Mouse (Mus musculus) heart, postnatal 36 days (tissue): Measurements from ENCODE around the gene Gpx4. TPM values are rescaled to one million over a fixed set of nuclear protein-coding genes. Genes with fewer than 3 reads are reported as not detected.
"Not testable (repeated sequence)": the region's sequence is repeated elsewhere in the genome, so short reads cannot be mapped to it uniquely, and the experiment has no call there.

Source experiments
- DNase-seq, 2 experiments: peaks; one replicate each; pipeline ENCODE4 v3.0.0; 2021 to 2022
- intact Hi-C: fragments of 180-260 bp; cut with DNase I; formaldehyde crosslinking; loops from one replicate; pipeline ENCODE4 v1.15.1; 2025
- total RNA-seq, 2 experiments: library from RNA; stranded (reverse); gene quantifications; 2 replicates each; pipeline ENCODE4 v1.2.3; 2021

Gpx4 gene
- total RNA-seq, 2 experiments from 2014 or later, result 863 to 871 TPM

DNA sequence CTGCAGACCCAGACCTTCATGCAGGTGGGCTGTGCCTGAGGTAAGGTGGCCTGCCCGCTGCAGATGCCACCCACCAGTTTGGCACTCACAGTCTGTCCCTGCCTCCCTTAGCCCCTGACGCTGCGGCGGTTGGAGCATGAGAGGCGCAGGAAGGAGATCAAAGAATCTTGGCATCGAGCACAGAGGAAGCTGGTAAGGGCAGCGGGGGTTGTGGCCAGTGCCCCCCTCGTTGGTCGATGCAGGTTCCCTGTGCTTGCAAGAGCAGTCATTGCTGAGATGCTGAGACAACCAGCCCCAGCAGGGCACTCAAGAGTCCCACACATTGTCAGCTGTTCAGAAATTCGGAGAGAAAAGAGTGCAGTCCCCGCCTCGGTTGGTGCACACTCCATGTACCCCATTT lies 24.8 kb upstream of the Gpx4 start:
- DNase-seq, result no peak
- intact Hi-C loops, result no loop called here

DNA sequence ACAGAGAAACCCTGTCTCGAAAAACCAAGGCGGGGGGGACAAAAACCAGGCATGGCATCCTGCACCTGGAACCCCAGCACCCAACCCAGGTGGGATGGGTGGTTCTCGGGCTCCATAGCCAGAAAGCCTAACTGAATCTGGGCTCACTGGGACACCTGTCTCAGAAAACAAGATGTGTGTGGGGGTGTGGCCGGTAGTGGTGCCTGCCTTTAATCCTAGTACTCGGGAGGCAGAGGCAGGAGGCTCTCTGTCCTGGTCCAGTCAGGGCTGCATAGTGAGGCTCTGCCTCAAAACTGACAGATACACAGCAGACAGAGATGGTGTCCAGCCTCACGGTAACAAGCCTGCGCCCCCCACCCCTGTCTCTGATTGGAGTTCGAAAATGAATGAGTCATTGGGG lies 24.2 kb upstream of the Gpx4 start:
- DNase-seq, result no peak
- intact Hi-C loops, result no loop called here

DNA sequence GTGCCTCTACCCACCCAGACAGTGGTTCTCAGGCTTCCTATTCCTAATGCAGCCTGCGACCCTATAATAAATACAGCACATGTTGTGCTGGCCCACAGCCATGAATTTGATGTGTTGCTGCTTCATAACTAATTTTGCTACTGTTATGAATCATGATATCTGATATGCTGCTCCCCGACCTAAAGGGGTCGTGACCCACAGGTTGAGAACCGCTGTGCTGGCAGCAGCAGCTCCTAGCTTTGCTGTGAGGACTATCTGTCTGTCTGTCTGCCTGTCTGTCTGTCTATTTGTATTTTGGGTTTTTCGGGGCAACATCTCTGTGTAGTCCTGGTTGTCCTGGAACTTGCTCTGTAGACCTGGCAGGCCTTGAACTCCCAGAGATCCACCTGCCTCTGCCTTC lies 23.2 kb upstream of the Gpx4 start:
- no peak for DNase-seq
- intact Hi-C loops, result no loop called here

GRCm38 (mm10) chr10:80024229-80025043 lies 22.5 kb upstream of the Gpx4 start:
- no peak for DNase-seq
- intact Hi-C loops, result no loop called here

DNA sequence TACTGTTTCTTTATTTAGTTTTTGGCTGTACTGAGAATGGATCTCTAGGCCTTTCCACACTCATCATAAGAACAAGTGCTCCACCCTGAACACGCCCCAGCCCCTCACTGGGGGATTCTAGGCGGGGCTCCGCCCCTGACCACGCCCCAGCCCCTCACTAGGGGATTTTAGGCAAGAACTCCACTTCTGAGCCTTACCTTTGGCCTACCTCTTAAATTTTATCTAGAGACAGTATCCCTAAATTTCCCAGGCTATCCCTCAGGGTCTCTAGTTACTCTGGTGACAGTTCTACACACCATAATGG lies 22.0 kb upstream of the Gpx4 start:
- DNase-seq, result no peak
- intact Hi-C loops, result no loop called here

GRCm38 (mm10) chr10:80025463-80025862 lies 21.5 kb upstream of the Gpx4 start:
- intact Hi-C loops, result no loop called here
- DNase-seq, result no peak

DNA sequence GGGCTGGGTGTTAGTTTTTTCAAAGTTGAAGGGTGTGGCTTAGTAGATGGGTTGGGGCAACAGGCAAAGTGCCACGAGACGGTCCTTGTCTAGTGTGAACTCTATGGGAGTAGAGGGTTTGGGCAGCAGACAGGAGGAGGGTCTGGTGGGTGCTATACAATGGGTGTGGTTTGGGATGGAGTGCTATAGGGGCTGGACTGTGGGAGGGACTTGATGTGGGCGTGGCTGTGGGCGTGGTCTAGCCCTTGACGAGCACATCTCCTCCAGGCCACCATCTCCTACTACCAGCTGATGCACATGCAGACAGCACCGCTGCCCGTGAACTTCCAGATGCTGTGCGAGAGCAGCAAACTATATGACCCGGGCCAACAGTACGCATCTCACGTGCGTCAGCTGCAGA lies 21.1 kb upstream of the Gpx4 start:
- intact Hi-C loops, result no loop called here
- no peak for DNase-seq

DNA sequence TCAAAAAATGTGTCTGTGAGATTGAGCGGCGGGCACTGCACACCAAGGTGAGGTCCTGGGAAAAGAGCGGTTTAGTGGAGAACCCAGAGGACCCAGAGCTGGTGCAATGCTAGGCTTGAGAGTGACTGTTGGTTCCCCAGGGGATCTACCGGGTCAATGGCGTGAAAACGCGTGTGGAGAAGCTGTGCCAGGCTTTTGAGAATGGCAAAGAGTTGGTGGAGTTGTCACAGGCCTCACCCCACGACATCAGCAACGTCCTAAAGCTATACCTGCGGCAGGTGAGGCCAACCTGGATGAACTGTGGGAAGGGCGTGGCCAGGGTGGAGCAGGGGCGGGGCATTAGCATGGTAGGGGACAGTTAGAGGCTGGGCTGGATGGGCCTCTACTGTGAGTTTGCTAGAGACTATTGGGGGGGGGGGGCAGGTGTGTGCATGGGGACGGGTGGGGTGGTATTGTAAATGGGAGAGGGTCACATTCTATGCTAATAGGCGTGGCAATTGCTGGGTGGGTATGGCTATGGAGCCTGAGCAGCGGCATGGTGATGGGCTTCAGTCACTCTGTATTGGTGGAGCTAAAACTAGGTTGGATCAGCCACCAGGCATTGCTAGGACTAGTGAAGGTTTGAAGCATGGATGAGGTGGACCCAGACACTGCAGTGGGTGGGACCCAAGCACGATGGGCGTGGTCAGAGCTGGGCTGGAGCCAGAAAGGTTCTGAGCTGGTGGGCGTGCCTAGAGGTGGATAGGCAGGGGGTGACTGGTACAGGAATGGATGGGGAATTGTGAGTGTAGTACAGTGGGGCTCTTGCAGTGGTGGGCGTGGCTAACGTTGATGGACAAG lies 19.1 kb upstream of the Gpx4 start:
- intact Hi-C loops, result no loop called here

DNA sequence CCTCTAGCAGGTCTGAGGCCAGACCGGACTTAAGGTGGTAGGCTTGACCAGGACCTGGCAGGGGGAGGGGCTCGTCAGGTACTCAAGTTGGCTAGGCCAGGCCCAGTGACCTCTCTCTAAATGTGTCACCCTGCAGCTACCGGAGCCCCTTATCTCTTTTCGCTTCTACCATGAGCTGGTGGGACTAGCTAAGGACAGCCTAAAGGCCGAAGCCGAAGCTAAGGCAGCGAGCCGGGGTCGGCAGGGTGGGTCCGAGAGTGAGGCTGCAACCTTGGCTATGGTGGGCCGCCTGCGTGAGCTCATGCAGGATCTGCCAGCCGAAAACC lies 18.5 kb upstream of the Gpx4 start:
- DNase-seq, result no peak
- intact Hi-C loops, result no loop called here

More for the DNA sequence above, 19.1 kb upstream of the Gpx4 start:
- DNase-seq, result no peak

GRCm38 (mm10) chr10:80030191-80030590 lies 16.8 kb upstream of the Gpx4 start:
- intact Hi-C loops, result no loop called here
- no peak for DNase-seq

DNA sequence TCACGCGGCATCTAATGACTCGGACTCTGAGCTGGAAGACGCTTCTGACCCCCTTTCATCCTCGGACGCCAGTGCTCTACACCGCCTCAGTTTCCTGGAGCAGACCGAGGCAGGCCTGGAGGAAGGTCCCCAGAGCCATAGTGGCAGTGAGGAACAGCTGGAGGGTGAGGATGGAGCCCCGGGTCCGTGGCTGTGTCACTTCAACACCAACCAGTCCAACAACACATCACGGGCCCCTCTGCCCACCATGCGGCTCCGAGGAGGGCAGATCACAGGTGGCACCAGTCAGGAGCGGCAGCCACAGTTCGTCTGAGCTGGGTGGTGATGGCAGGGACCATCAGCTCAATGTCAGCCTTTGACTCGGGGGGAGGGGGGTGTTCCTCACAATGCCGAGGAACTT lies 16.2 kb upstream of the Gpx4 start:
- DNase-seq, result no peak
- intact Hi-C loops, result no loop called here

DNA sequence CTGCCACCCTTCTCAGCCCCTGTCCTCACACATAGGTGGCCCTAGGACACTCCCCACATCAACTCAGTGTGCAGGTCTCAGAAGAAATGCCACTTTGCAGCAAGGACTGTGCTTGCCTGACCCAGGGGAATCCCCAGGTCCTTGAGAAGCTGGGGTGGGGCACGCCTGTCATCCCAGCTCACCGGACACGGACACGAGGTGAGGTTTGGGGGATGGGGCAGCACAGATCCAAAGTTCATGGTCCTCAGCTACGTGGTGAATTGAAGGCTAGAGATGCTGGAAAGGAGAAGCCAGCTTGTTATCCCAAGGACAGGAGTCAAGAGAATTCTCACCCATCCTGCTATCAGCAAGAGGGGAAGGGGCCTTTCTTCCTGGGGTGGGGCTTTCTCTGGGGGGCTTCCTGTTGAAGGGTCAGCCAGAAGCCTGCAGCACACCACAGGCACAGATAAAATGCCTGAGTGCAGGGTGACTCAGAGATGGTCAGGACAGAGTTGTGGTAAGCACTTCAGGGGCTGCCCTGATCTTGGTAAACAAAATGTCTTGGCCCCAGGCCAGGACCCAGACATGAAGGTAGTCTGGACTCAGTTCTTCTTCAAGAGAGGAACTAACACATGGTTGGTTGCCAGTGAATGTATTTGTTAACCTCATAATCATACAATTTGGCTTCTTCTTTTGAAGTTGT lies 14.0 kb upstream of the Gpx4 start:
- intact Hi-C loops, result no loop called here
- peak; percentile 64 to 67 for DNase-seq

GRCm38 (mm10) chr10:80033511-80034391 lies 13.2 kb upstream of the Gpx4 start:
- intact Hi-C loops, result loop anchor here (2.0 kb wide), 3 partner anchors 31 to 81 kb away; partner anchors contain the start of gene Stk11
- DNase-seq, result peak; percentile 50 to 66

DNA sequence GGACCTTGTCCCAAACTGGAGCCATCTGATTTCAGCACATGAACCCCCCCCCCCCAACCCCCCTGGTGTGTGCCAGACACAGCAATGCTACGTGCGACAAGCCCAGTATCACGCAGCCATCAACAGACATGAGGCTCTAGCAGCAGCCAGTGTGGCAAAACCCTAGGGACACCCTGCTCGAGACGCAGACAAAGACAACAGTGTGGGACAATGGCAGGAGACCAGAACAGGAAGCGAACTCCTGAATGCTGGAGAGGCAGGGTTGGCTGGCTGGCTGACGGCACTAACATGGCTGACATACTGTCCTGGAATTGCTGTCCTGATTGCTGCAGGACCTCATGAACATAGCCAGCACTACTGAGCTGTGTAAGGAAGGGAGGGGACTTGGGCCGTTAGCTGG lies 11.8 kb upstream of the Gpx4 start:
- DNase-seq, result no peak
- intact Hi-C loops, result loop anchor here (2.0 kb wide), 3 partner anchors 32 to 80 kb away; partner anchors contain the start of gene Stk11

DNA sequence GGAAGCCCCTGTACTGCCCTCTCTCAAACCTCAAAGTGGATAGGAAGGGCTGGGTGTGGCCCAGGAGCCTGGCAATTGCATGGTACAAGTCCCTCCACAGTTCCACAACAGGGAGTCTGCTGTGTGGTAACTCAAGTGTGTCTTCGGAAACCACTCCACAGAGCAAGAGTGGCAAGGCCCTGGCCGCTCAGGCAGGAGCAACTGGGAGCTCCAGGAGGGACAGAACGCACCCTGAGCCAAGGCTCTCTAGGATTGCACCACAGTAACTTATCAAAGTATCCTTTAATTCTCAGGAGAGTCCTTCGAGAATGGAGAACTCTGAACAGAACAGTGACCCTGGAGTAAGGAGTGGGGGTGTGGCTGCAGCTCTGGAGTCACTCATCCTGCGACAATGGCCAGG lies 11.3 kb upstream of the Gpx4 start:
- intact Hi-C loops, result loop anchor here (2.0 kb wide), 3 partner anchors 33 to 79 kb away; partner anchors contain the start of gene Stk11

DNA sequence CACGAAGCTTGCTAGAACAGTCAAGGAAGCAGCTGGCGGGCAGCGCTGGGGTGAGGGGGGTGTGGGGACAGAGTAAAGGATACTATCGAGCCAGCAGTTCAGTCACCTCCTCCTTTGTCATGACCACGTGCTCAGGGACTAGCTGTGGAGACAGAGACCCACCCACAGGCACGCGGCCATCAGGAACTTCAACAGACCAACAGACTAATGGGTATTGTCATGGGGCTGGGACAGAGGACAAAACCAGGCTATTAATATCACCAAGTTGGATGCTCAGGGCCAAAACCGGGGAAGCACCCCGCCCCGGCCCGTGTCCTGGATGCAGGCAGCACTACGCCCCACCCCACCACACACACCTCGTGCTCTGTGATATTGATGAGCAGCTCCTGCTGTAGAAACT lies 10.1 kb upstream of the Gpx4 start:
- intact Hi-C loops, result no loop called here
- peak; percentile 61 to 67 for DNase-seq

More for the DNA sequence above, 11.3 kb upstream of the Gpx4 start:
- no peak for DNase-seq

GRCm38 (mm10) chr10:80039559-80039979 lies 7.4 kb upstream of the Gpx4 start, which contains the start of gene Polr2e:
TSS of gene Polr2e (minus strand) at chr10:80039795.
- intact Hi-C loops, result no loop called here
- DNase-seq, result peak; percentile 95 to 98

DNA sequence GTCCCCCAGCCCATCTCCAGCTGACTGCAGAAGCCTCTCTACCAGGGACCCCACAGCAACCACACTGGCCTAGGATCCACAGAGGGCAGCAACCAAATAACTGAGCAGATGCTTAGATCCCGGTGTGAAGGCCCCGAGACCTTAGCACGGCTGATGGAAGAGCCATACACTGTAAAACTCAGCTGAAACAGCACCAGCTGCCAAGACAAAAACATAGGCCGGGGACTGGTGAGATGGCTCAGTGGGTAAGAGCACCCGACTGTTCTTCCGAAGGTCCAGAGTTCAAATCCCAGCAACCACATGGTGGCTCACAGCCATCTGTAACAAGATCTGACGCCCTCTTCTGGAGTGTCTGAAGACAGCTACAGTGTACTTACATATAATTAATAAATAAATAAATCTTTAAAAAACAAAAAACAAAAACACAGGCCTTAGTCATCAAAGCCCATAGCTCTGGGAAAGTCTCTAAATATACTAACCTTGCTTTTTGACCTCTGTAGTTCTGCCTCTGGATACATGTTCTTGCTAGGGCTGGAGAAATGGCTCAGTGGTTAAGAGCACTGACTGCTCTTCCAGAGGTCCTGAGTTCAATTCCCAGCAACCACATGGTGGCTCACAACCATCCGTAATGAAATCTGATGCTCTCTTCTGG lies 5.4 kb upstream of the Gpx4 start:
- intact Hi-C loops, result loop anchor here (2.0 kb wide), 1 partner anchor 61 kb away; no protein-coding TSS in a partner anchor

GRCm38 (mm10) chr10:80044087-80044486 lies 2.9 kb upstream of the Gpx4 start:
- intact Hi-C loops, result no loop called here
- DNase-seq, result no peak

More for the DNA sequence above, 5.4 kb upstream of the Gpx4 start:
- DNase-seq, result not testable (repeated sequence)

- DNase-seq, intact Hi-C loops: not testable (repeated sequence)
These were observed 1.6 kb upstream of the Gpx4 start for GRCm38 (mm10) chr10:80045364-80045763.
